Mouse (Mus musculus): Measurements from ENCODE around the gene Snx18.

GRCm38 (mm10) chr13:113610732-113611500, 7.4 kb downstream of the Snx18 start:
- no peak for TF ChIP-seq CTCF (IDR thresholded peaks at IDR 0.05; ENCODE audit: borderline replicate concordance, extremely low read depth, insufficient read depth, insufficient read length)
- no peak for TF ChIP-seq POLR2A (IDR thresholded peaks at IDR 0.05; ENCODE audit: borderline replicate concordance, extremely low read depth, insufficient read depth, insufficient read length, poor library complexity, severe bottlenecking)
